Mouse (Mus musculus): ENCODE results near the gene Ank3. TPM values are rescaled to one million over a fixed set of nuclear protein-coding genes. Genes with fewer than 3 reads are reported as not detected.
A peak's percentile ranks its signal among the peaks of the same experiment; 100 is the strongest.
"Not testable (repeated sequence)": the region's sequence is repeated elsewhere in the genome, so short reads cannot be mapped to it uniquely, and the experiment has no call there.

The Ank3 gene
- total RNA-seq (2014; rRNA removed) (253 and 328 TPM in 2 replicates), polyA plus RNA-seq (2015; fragmentation: Nextera tagmentation; extraction: Ambion mirVana) (48.7 and 66.6 TPM in 2 replicates)

- WGBS, result under 1% methylated on average over 67 of the region's 77 CpGs
- Histone ChIP-seq H3K36me3 (ENCODE audit: insufficient read depth, low read length) (no peaks in the 10 kb centered on the region), H3K4me1 (ENCODE audit: insufficient read depth, low read length) (peaks cover 16% of the 10 kb centered on the region), H3K27ac (ENCODE audit: low read depth, low read length) (no peak within 1 kb of the TSS), H3K4me2 (ENCODE audit: low read depth, low read length, poor library complexity, severe bottlenecking) (peak within 1 kb of the TSS; percentile 100), H3K9ac (replicated peaks; ENCODE audit: low read length, poor library complexity, severe bottlenecking) (peak within 1 kb of the TSS; percentile 52), H3K4me3 (ENCODE audit: low read depth, low read length) (peak within 1 kb of the TSS; percentile 64), H3K9me3 (ENCODE audit: low read length) (no peaks in the 10 kb centered on the region), H3K27me3 (ENCODE audit: insufficient read depth, low read length) (peaks cover 31% of the 10 kb centered on the region)
- ATAC-seq (ENCODE audit: low FRiP score) (no peak), DNase-seq (ENCODE audit: low spot score) (no peak)
- TF ChIP-seq CTCF (IDR thresholded peaks at IDR 0.05), result no peak
Observed at GRCm38 (mm10) chr10:69398763-69399590, at the start of gene Ank3. Ank3 (plus strand) TSS chr10:69398773.

- peak overlapping the region; percentile 100 for H3K4me2 ChIP-seq (ENCODE audit: low read depth, low read length, poor library complexity, severe bottlenecking)
- H3K27me3 ChIP-seq (ENCODE audit: insufficient read depth, low read length), result no peaks in the 10 kb centered on the region
- ATAC-seq (ENCODE audit: low FRiP score) (no peak), DNase-seq (ENCODE audit: low spot score) (no peak)
- H3K27ac ChIP-seq (ENCODE audit: low read depth, low read length), result no peak overlapping the region
- no peak for TF ChIP-seq CTCF (IDR thresholded peaks at IDR 0.05)
- H3K4me1 ChIP-seq (ENCODE audit: insufficient read depth, low read length), result peaks cover 7% of the 10 kb centered on the region; the same call in 1 of the 2 replicates
- H3K9ac ChIP-seq (replicated peaks; ENCODE audit: low read length, poor library complexity, severe bottlenecking), result no peak overlapping the region
- WGBS, result 22% methylated on average over 12 of the region's 12 CpGs
- peak overlapping the region; percentile 52; the same call in 1 of the 2 replicates for H3K4me3 ChIP-seq (ENCODE audit: low read depth, low read length)
- no peaks in the 10 kb centered on the region for H3K36me3 ChIP-seq (ENCODE audit: insufficient read depth, low read length)
- H3K9me3 ChIP-seq (ENCODE audit: low read length), result no peaks in the 10 kb centered on the region
Observed at GRCm38 (mm10) chr10:69351071-69351841, 47.3 kb upstream of the Ank3 start.

GRCm38 (mm10) chr10:69351842-69352211 is 46.7 kb upstream of the Ank3 start:
- 2% methylated on average over 11 of the region's 11 CpGs for whole genome bisulfite sequencing
- no peaks in the 10 kb centered on the region for H3K36me3 ChIP-seq (ENCODE audit: insufficient read depth, low read length)
- H3K27ac ChIP-seq (ENCODE audit: low read depth, low read length), result peak overlapping the region; percentile 9; the same call in 1 of the 2 replicates
- TF ChIP-seq CTCF (IDR thresholded peaks at IDR 0.05), result no peak
- no peak for DNase-seq (ENCODE audit: low spot score)
- no peak overlapping the region for H3K9ac ChIP-seq (replicated peaks; ENCODE audit: low read length, poor library complexity, severe bottlenecking)
- H3K9me3 ChIP-seq (ENCODE audit: low read length), result no peaks in the 10 kb centered on the region
- peak overlapping the region; percentile 100 for H3K4me2 ChIP-seq (ENCODE audit: low read depth, low read length, poor library complexity, severe bottlenecking)
- H3K4me3 ChIP-seq (ENCODE audit: low read depth, low read length), result peak overlapping the region; percentile 52
- no peaks in the 10 kb centered on the region for H3K27me3 ChIP-seq (ENCODE audit: insufficient read depth, low read length)
- H3K4me1 ChIP-seq (ENCODE audit: insufficient read depth, low read length), result peaks cover 7% of the 10 kb centered on the region; the same call in 1 of the 2 replicates
- ATAC-seq (ENCODE audit: low FRiP score), result no peak

GRCm38 (mm10) chr10:69352212-69353085 is 46.1 kb upstream of the Ank3 start, which contains the start of gene Cdk1:
Cdk1 (minus strand) TSS chr10:69352938.
- DNase-seq (ENCODE audit: low spot score) (peak; percentile 99), ATAC-seq (ENCODE audit: low FRiP score) (peak; percentile 98)
- H3K36me3 ChIP-seq (ENCODE audit: insufficient read depth, low read length), result no peaks in the 10 kb centered on the region
- peak within 1 kb of the TSS; percentile 9; the same call in 1 of the 2 replicates for H3K27ac ChIP-seq (ENCODE audit: low read depth, low read length)
- peaks cover 7% of the 10 kb centered on the region; the same call in 1 of the 2 replicates for H3K4me1 ChIP-seq (ENCODE audit: insufficient read depth, low read length)
- H3K27me3 ChIP-seq (ENCODE audit: insufficient read depth, low read length), result no peaks in the 10 kb centered on the region
- TF ChIP-seq CTCF (IDR thresholded peaks at IDR 0.05), result no peak
- H3K9ac ChIP-seq (replicated peaks; ENCODE audit: low read length, poor library complexity, severe bottlenecking), result no peak within 1 kb of the TSS; the same call in 1 of the 2 replicates
- WGBS, result 2% methylated on average over 51 of the region's 51 CpGs
- peak within 1 kb of the TSS; percentile 100 for H3K4me2 ChIP-seq (ENCODE audit: low read depth, low read length, poor library complexity, severe bottlenecking)
- H3K9me3 ChIP-seq (ENCODE audit: low read length), result no peaks in the 10 kb centered on the region
- H3K4me3 ChIP-seq (ENCODE audit: low read depth, low read length), result peak within 1 kb of the TSS; percentile 52

- DNase-seq (ENCODE audit: low spot score); H3K9me3 ChIP-seq (ENCODE audit: low read length); H3K4me1 ChIP-seq (ENCODE audit: insufficient read depth, low read length); H3K9ac ChIP-seq (replicated peaks; ENCODE audit: low read length, poor library complexity, severe bottlenecking); ATAC-seq (ENCODE audit: low FRiP score); H3K36me3 ChIP-seq (ENCODE audit: insufficient read depth, low read length); H3K27me3 ChIP-seq (ENCODE audit: insufficient read depth, low read length); H3K27ac ChIP-seq (ENCODE audit: low read depth, low read length): not testable (repeated sequence)
- H3K4me3 ChIP-seq (ENCODE audit: low read depth, low read length), result peak overlapping the region; percentile 52
- peak overlapping the region; percentile 100 for H3K4me2 ChIP-seq (ENCODE audit: low read depth, low read length, poor library complexity, severe bottlenecking)
- WGBS, result 35% methylated on average over 5 of the region's 5 CpGs
Observed at GRCm38 (mm10) chr10:69353086-69353479, 45.5 kb upstream of the Ank3 start.
